Mouse (Mus musculus): Measurements from ENCODE around the gene Psma7. TPM values are rescaled to one million over a fixed set of nuclear protein-coding genes. Genes with fewer than 3 reads are reported as not detected.

The Psma7 gene
- total and polyA plus RNA-seq, 3 experiments = 394 to 515 (median 458) TPM

DNA sequence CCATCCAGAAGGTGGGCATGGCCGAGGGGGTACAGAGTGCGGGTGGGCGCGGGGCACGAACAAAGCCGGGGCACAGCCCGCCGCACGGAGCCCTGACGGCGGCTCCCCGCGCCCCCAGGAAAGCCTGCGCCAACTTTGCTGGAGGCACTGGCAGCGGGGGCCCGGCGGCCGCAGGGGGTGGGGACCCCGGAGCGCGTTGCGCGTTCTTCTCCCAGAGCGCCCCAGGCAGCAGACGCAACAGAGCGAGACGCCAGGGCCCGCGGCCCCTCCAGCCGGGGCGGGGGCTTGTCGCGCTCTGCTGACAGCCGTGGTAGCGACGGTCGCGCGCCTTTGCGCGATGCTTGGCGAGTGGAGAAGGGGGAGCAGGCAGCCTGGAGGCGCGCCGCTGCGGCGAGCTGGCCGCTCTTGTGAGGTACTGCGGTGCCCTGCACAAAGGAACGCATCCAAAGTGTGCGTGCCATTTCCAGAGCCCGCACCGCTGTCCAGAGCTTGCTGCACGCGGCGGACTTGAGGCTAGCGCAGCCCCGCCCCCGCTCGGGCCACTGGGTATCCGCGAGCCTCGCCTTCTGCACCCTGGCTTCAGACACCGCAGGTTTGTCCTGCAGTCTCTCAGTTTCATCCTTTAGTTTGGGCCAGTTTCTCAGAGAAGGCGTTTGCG lies 754 bp upstream of the Psma7 start:
- peak overlapping the region; percentile 87 for H3K9ac ChIP-seq (ENCODE audit: control insufficient read depth, low read depth, low read length, poor library complexity, severe bottlenecking)
- peak overlapping the region; percentile 43 for H3K27ac ChIP-seq (ENCODE audit: control insufficient read depth, low read depth, low read length)

DNA sequence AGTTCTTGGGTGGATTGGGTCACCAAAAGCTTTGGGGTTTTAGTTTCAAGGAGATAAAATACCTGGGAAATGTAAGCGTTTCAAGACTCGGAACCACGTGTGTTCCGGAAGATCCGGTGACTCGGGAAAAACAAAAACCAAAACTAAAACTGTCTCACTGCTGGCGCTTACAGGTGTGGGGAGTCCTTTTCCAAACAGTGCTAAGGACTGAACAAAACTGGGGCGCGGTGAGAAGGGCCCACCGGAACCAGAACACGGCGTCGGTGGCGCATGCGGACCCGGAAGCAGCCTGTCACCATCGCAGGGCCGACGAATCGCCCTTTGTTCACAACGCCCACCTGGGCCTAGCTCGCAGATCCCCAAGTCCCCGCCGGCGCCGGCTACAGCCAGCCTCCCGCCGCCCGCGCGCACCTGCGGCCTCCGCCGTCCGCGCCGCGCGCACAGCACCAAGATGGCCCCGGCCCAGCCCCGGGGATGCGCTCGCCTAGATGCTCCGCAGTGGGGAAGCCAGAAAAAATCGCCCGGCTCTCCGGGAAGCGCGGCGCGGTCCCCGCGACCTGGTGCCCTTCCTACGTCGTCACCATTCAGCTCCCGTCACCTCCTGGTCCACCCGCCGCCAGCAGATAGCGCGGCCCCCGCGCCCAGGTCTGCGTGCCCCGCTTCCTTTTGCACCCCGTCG lies 517 bp downstream of the Psma7 start:
- H3K36me3 ChIP-seq (ENCODE audit: control insufficient read depth in 1 of 2, insufficient read depth in 2 of 2, low read length in 2 of 2) = peaks cover 13 to 18% of the 10 kb centered on the region in 2 experiments

More for the DNA sequence above, 754 bp upstream of the Psma7 start:
- Histone ChIP-seq H3K9me3 (replicated peaks; ENCODE audit: insufficient read depth, low read length) (no peaks in the 10 kb centered on the region), H3K4me1 (ENCODE audit: control insufficient read depth in 1 of 2, insufficient read depth in 2 of 2, low read length in 2 of 2) (peaks cover 4 to 17% of the 10 kb centered on the region in 2 experiments; a peak in 3 of 4 replicates), H3K27me3 (ENCODE audit: control insufficient read depth in 1 of 2, insufficient read depth in 2 of 2, low read length in 2 of 2) (no peaks in the 10 kb centered on the region), H3K4me3 (ENCODE audit: control insufficient read depth in 1 of 2, insufficient read depth in 1 of 2, low read depth in 2 of 2, low read length in 2 of 2) (peak overlapping the region; percentile 87 to 91), H3K79me2 (ENCODE audit: control insufficient read depth, insufficient read depth, low read length, poor library complexity) (peaks cover 43% of the 10 kb centered on the region), H3K36me3 (ENCODE audit: control insufficient read depth in 1 of 2, insufficient read depth in 2 of 2, low read length in 2 of 2) (peaks cover 8 to 13% of the 10 kb centered on the region in 2 experiments)
- peak; percentile 85 for DNase-seq (ENCODE audit: low read depth, low spot score)
- TF ChIP-seq MYB (IDR thresholded peaks at IDR 0.05; ENCODE audit: low read depth, low read length) (no peak), ELF1 (IDR thresholded peaks at IDR 0.05; ENCODE audit: low read depth, low read length) (0 out of 2 replicates have a peak, but pooled peaks have one; percentile 18), MAZ (IDR thresholded peaks at IDR 0.05; ENCODE audit: low read depth, low read length) (peak; percentile 92), MAX (IDR thresholded peaks at IDR 0.05; ENCODE audit: low read length) (0 out of 2 replicates have a peak, but pooled peaks have one; percentile 39), E2F4 (IDR thresholded peaks at IDR 0.05; ENCODE audit: borderline replicate concordance, low read depth, low read length) (no peak; the same call in 1 of the 2 replicates), MXI1 (IDR thresholded peaks at IDR 0.05; ENCODE audit: low read depth, low read length) (peak; percentile 67), ETS1 (IDR thresholded peaks at IDR 0.05; ENCODE audit: low read depth, low read length) (0 out of 2 replicates have a peak, but pooled peaks have one; percentile 11), CHD2 (IDR thresholded peaks at IDR 0.05; ENCODE audit: low read length) (peak; percentile 57), CTCF (IDR thresholded peaks at IDR 0.05 in 2 of 3, conservative IDR thresholded peaks at IDR 0.05 in 1 of 3; ENCODE audit: control insufficient read depth in 1 of 3, insufficient read depth in 1 of 3, low read depth in 2 of 3, low read length in 3 of 3, poor library complexity in 1 of 3, severe bottlenecking in 1 of 3) (no peak), HCFC1 (IDR thresholded peaks at IDR 0.05; ENCODE audit: low read depth, low read length) (peak; percentile 81), NRF1 (IDR thresholded peaks at IDR 0.05; ENCODE audit: insufficient read depth, low read depth, low read length, poor library complexity, severe bottlenecking) (0 out of 2 replicates have a peak, but pooled peaks have one; percentile 21), NELFE (IDR thresholded peaks at IDR 0.05; ENCODE audit: low read depth, low read length) (peak; percentile 34), POLR2AphosphoS2 (IDR thresholded peaks at IDR 0.05; ENCODE audit: low read length) (no peak), SIN3A (IDR thresholded peaks at IDR 0.05; ENCODE audit: low read length) (peak; percentile 61; the same call in 1 of the 2 replicates), TBP (IDR thresholded peaks at IDR 0.05; ENCODE audit: low read depth, low read length) (no peak), ZNF384 (IDR thresholded peaks at IDR 0.05; ENCODE audit: low read depth, low read length) (no peak), BHLHE40 (IDR thresholded peaks at IDR 0.05; ENCODE audit: borderline replicate concordance, low read depth, low read length) (0 out of 2 replicates have a peak, but pooled peaks have one; percentile 7)

More for the DNA sequence above, 517 bp downstream of the Psma7 start:
- H3K9me3 ChIP-seq (replicated peaks; ENCODE audit: insufficient read depth, low read length) = no peaks in the 10 kb centered on the region
- peak overlapping the region; percentile 95 for H3K9ac ChIP-seq (ENCODE audit: control insufficient read depth, low read depth, low read length, poor library complexity, severe bottlenecking)
- H3K4me1 ChIP-seq (ENCODE audit: control insufficient read depth in 1 of 2, insufficient read depth in 2 of 2, low read length in 2 of 2) = peaks cover 4 to 17% of the 10 kb centered on the region in 2 experiments; a peak in 3 of 4 replicates
- H3K79me2 ChIP-seq (ENCODE audit: control insufficient read depth, insufficient read depth, low read length, poor library complexity) = peaks cover 43% of the 10 kb centered on the region
- peak overlapping the region; percentile 75 for H3K27ac ChIP-seq (ENCODE audit: control insufficient read depth, low read depth, low read length)
- H3K27me3 ChIP-seq (ENCODE audit: control insufficient read depth in 1 of 2, insufficient read depth in 2 of 2, low read length in 2 of 2) = no peaks in the 10 kb centered on the region
- DNase-seq (ENCODE audit: low read depth, low spot score) = no peak
- peak; percentile 72 for TF ChIP-seq USF1 (IDR thresholded peaks at IDR 0.05; ENCODE audit: low read depth, low read length)
- TF ChIP-seq E2F4 (IDR thresholded peaks at IDR 0.05; ENCODE audit: borderline replicate concordance, low read depth, low read length) = no peak
- no peak for TF ChIP-seq EP300 (IDR thresholded peaks at IDR 0.05; ENCODE audit: low read depth in 1 of 2, low read length in 2 of 2)
- TF ChIP-seq ZC3H11A (IDR thresholded peaks at IDR 0.05; ENCODE audit: low read depth, low read length) = no peak
- TF ChIP-seq ZKSCAN1 (IDR thresholded peaks at IDR 0.05; ENCODE audit: low read depth, low read length) = no peak
- peak; percentile 90 for TF ChIP-seq MXI1 (IDR thresholded peaks at IDR 0.05; ENCODE audit: low read depth, low read length)
- TF ChIP-seq MAX (IDR thresholded peaks at IDR 0.05; ENCODE audit: low read length) = peak; percentile 80
- TF ChIP-seq ELF1 (IDR thresholded peaks at IDR 0.05; ENCODE audit: low read depth, low read length) = 0 out of 2 replicates have a peak, but pooled peaks have one; percentile 30
- TF ChIP-seq ZNF384 (IDR thresholded peaks at IDR 0.05; ENCODE audit: low read depth, low read length) = no peak
- TF ChIP-seq ZMIZ1 (IDR thresholded peaks at IDR 0.05; ENCODE audit: low read depth, low read length) = no peak
- no peak for TF ChIP-seq GATA1 (IDR thresholded peaks at IDR 0.05; ENCODE audit: low read depth, low read length)
- peak; percentile 33; the same call in 1 of the 2 replicates for TF ChIP-seq NRF1 (IDR thresholded peaks at IDR 0.05; ENCODE audit: insufficient read depth, low read depth, low read length, poor library complexity, severe bottlenecking)
- TF ChIP-seq CHD1 (IDR thresholded peaks at IDR 0.05; ENCODE audit: low read depth, low read length) = 0 out of 2 replicates have a peak, but pooled peaks have one; percentile 6
- TF ChIP-seq SIN3A (IDR thresholded peaks at IDR 0.05; ENCODE audit: low read length) = peak; percentile 59
- peak overlapping the region; percentile 87 to 91 for H3K4me3 ChIP-seq (ENCODE audit: control insufficient read depth in 1 of 2, insufficient read depth in 1 of 2, low read depth in 2 of 2, low read length in 2 of 2)
